Mouse (Mus musculus): ENCODE data around the gene Spns1.
"Not testable (repeated sequence)": the region's sequence is repeated elsewhere in the genome, so short reads cannot be mapped to it uniquely, and the experiment has no call there.

Gene Spns1

GRCm38 (mm10) chr7:126377278-126378158 is at the start of gene Spns1:
Gene Spns1, minus strand, starts transcription at chr7:126377450.
- H3K36me3 ChIP-seq (ENCODE audit: control insufficient read depth, insufficient read depth, low read length, poor library complexity, severe bottlenecking), result peaks cover 2% of the 10 kb centered on the region; the same call in 1 of the 2 replicates
- peak; percentile 96 for DNase-seq (ENCODE audit: low read depth, low spot score)
- H3K27me3 ChIP-seq (ENCODE audit: control insufficient read depth, insufficient read depth, low read length, poor library complexity, severe bottlenecking), result no peaks in the 10 kb centered on the region

- H3K36me3 ChIP-seq (ENCODE audit: control insufficient read depth, insufficient read depth, low read length, poor library complexity, severe bottlenecking), result no peaks in the 10 kb centered on the region
- H3K27me3 ChIP-seq (ENCODE audit: control insufficient read depth, insufficient read depth, low read length, poor library complexity, severe bottlenecking), result no peaks in the 10 kb centered on the region
- DNase-seq (ENCODE audit: low read depth, low spot score), result peak; percentile 62
Observed at GRCm38 (mm10) chr7:126424161-126424560, 46.9 kb upstream of the Spns1 start.

GRCm38 (mm10) chr7:126421756-126422155 is 44.5 kb upstream of the Spns1 start:
- DNase-seq (ENCODE audit: low read depth, low spot score), result peak; percentile 78
- Histone ChIP-seq H3K27me3 (ENCODE audit: control insufficient read depth, insufficient read depth, low read length, poor library complexity, severe bottlenecking) (no peaks in the 10 kb centered on the region), H3K36me3 (ENCODE audit: control insufficient read depth, insufficient read depth, low read length, poor library complexity, severe bottlenecking) (no peaks in the 10 kb centered on the region)

GRCm38 (mm10) chr7:126418496-126418895 is 41.2 kb upstream of the Spns1 start:
- Histone ChIP-seq H3K36me3 (ENCODE audit: control insufficient read depth, insufficient read depth, low read length, poor library complexity, severe bottlenecking) (peaks cover under 1% of the 10 kb centered on the region; the same call in 1 of the 2 replicates), H3K27me3 (ENCODE audit: control insufficient read depth, insufficient read depth, low read length, poor library complexity, severe bottlenecking) (no peaks in the 10 kb centered on the region)
- DNase-seq (ENCODE audit: low read depth, low spot score), result no peak

- Histone ChIP-seq H3K27me3 (ENCODE audit: control insufficient read depth, insufficient read depth, low read length, poor library complexity, severe bottlenecking) (no peaks in the 10 kb centered on the region), H3K36me3 (ENCODE audit: control insufficient read depth, insufficient read depth, low read length, poor library complexity, severe bottlenecking) (peaks cover 2% of the 10 kb centered on the region)
- no peak for DNase-seq (ENCODE audit: low read depth, low spot score)
Observed at GRCm38 (mm10) chr7:126417606-126418005, 40.4 kb upstream of the Spns1 start.

- Histone ChIP-seq H3K27me3 (ENCODE audit: control insufficient read depth, insufficient read depth, low read length, poor library complexity, severe bottlenecking) (no peaks in the 10 kb centered on the region), H3K36me3 (ENCODE audit: control insufficient read depth, insufficient read depth, low read length, poor library complexity, severe bottlenecking) (peaks cover 2% of the 10 kb centered on the region)
- DNase-seq (ENCODE audit: low read depth, low spot score), result peak; percentile 70
Observed at GRCm38 (mm10) chr7:126417045-126417444, 39.8 kb upstream of the Spns1 start.

GRCm38 (mm10) chr7:126416615-126417014 is 39.4 kb upstream of the Spns1 start:
- H3K36me3 ChIP-seq (ENCODE audit: control insufficient read depth, insufficient read depth, low read length, poor library complexity, severe bottlenecking), result peaks cover 2% of the 10 kb centered on the region
- DNase-seq (ENCODE audit: low read depth, low spot score), result peak; percentile 87
- H3K27me3 ChIP-seq (ENCODE audit: control insufficient read depth, insufficient read depth, low read length, poor library complexity, severe bottlenecking), result no peaks in the 10 kb centered on the region

- peak; percentile 70 for DNase-seq (ENCODE audit: low read depth, low spot score)
- peaks cover 11% of the 10 kb centered on the region for H3K36me3 ChIP-seq (ENCODE audit: control insufficient read depth, insufficient read depth, low read length, poor library complexity, severe bottlenecking)
- no peaks in the 10 kb centered on the region for H3K27me3 ChIP-seq (ENCODE audit: control insufficient read depth, insufficient read depth, low read length, poor library complexity, severe bottlenecking)
Observed at GRCm38 (mm10) chr7:126414725-126415124, 37.5 kb upstream of the Spns1 start, which contains the start of gene Cd19. Gene Cd19, minus strand, starts transcription at chr7:126414889.

GRCm38 (mm10) chr7:126411061-126411460 is 33.8 kb upstream of the Spns1 start:
- DNase-seq (ENCODE audit: low read depth, low spot score), result no peak
- no peaks in the 10 kb centered on the region for H3K27me3 ChIP-seq (ENCODE audit: control insufficient read depth, insufficient read depth, low read length, poor library complexity, severe bottlenecking)
- H3K36me3 ChIP-seq (ENCODE audit: control insufficient read depth, insufficient read depth, low read length, poor library complexity, severe bottlenecking), result peaks cover 21% of the 10 kb centered on the region

GRCm38 (mm10) chr7:126408686-126409085 is 31.4 kb upstream of the Spns1 start:
- no peak for DNase-seq (ENCODE audit: low read depth, low spot score)
- H3K27me3 ChIP-seq (ENCODE audit: control insufficient read depth, insufficient read depth, low read length, poor library complexity, severe bottlenecking), result no peaks in the 10 kb centered on the region
- H3K36me3 ChIP-seq (ENCODE audit: control insufficient read depth, insufficient read depth, low read length, poor library complexity, severe bottlenecking), result peaks cover 21% of the 10 kb centered on the region

GRCm38 (mm10) chr7:126402518-126402917 is 25.3 kb upstream of the Spns1 start:
- H3K27me3 ChIP-seq (ENCODE audit: control insufficient read depth, insufficient read depth, low read length, poor library complexity, severe bottlenecking); H3K36me3 ChIP-seq (ENCODE audit: control insufficient read depth, insufficient read depth, low read length, poor library complexity, severe bottlenecking); DNase-seq (ENCODE audit: low read depth, low spot score): not testable (repeated sequence)

- H3K36me3 ChIP-seq (ENCODE audit: control insufficient read depth, insufficient read depth, low read length, poor library complexity, severe bottlenecking), result no peaks in the 10 kb centered on the region
- DNase-seq (ENCODE audit: low read depth, low spot score), result peak; percentile 94
- H3K27me3 ChIP-seq (ENCODE audit: control insufficient read depth, insufficient read depth, low read length, poor library complexity, severe bottlenecking), result no peaks in the 10 kb centered on the region
Observed at GRCm38 (mm10) chr7:126399548-126399947, 22.3 kb upstream of the Spns1 start.

GRCm38 (mm10) chr7:126397822-126398221 is 20.6 kb upstream of the Spns1 start:
- Histone ChIP-seq H3K36me3 (ENCODE audit: control insufficient read depth, insufficient read depth, low read length, poor library complexity, severe bottlenecking) (no peaks in the 10 kb centered on the region), H3K27me3 (ENCODE audit: control insufficient read depth, insufficient read depth, low read length, poor library complexity, severe bottlenecking) (no peaks in the 10 kb centered on the region)
- no peak for DNase-seq (ENCODE audit: low read depth, low spot score)

GRCm38 (mm10) chr7:126397221-126397620 is 20.0 kb upstream of the Spns1 start:
- Histone ChIP-seq H3K36me3 (ENCODE audit: control insufficient read depth, insufficient read depth, low read length, poor library complexity, severe bottlenecking) (no peaks in the 10 kb centered on the region), H3K27me3 (ENCODE audit: control insufficient read depth, insufficient read depth, low read length, poor library complexity, severe bottlenecking) (no peaks in the 10 kb centered on the region)
- DNase-seq (ENCODE audit: low read depth, low spot score), result no peak

- Histone ChIP-seq H3K27me3 (ENCODE audit: control insufficient read depth, insufficient read depth, low read length, poor library complexity, severe bottlenecking) (no peaks in the 10 kb centered on the region), H3K36me3 (ENCODE audit: control insufficient read depth, insufficient read depth, low read length, poor library complexity, severe bottlenecking) (no peaks in the 10 kb centered on the region)
- peak; percentile 99 for DNase-seq (ENCODE audit: low read depth, low spot score)
Observed at GRCm38 (mm10) chr7:126396298-126397119, 19.3 kb upstream of the Spns1 start, which contains the start of gene Nfatc2ip. Gene Nfatc2ip, minus strand, starts transcription at chr7:126396737.
